Mouse (Mus musculus) embryonic facial prominence, embryonic 12.5 days (tissue): ENCODE results near the gene Dcbld2. TPM values are rescaled to one million over a fixed set of nuclear protein-coding genes. Genes with fewer than 3 reads are reported as not detected.
A peak's percentile ranks its signal among the peaks of the same experiment; 100 is the strongest.

Experiments
- ATAC-seq: fragments of 200-750 bp; cut with Nextera tagmentation; 2 replicates; pipeline ENCODE4 v1.8.0; 2017; ENCODE audit not compliant: insufficient number of reproducible peaks, insufficient read depth, low FRiP score, low TSS enrichment
- H3K27ac ChIP-seq: fragments of 300-500 bp; sonication (generic); 2 replicates; pipeline ENCODE4 v1.5.1; 2016; ENCODE audit warnings: mild to moderate bottlenecking
- H3K27me3 ChIP-seq: fragments of 300-500 bp; sonication (generic); 2 replicates; pipeline ENCODE4 v1.6.1; 2016; ENCODE audit warnings: mild to moderate bottlenecking, moderate library complexity
- H3K36me3 ChIP-seq: fragments of 300-500 bp; sonication (generic); 2 replicates; pipeline ENCODE4 v1.6.1; 2016; ENCODE audit warnings: mild to moderate bottlenecking
- H3K4me1 ChIP-seq: fragments of 300-500 bp; sonication (generic); 2 replicates; pipeline ENCODE4 v1.6.1; 2016
- H3K4me2 ChIP-seq: fragments of 300-500 bp; sonication (generic); replicated peaks from 2 replicates; pipeline ENCODE4 v1.6.1; 2016; ENCODE audit warnings: mild to moderate bottlenecking, moderate library complexity
- H3K4me3 ChIP-seq: fragments of 300-500 bp; sonication (generic); 2 replicates; pipeline ENCODE4 v1.5.1; 2016; ENCODE audit warnings: mild to moderate bottlenecking
- H3K9ac ChIP-seq: fragments of 300-500 bp; sonication (generic); 2 replicates; pipeline ENCODE4 v1.6.1; 2016; ENCODE audit warnings: mild to moderate bottlenecking, moderate library complexity
- H3K9me3 ChIP-seq: fragments of 300-500 bp; sonication (generic); 2 replicates; pipeline ENCODE4 v1.6.1; 2016; ENCODE audit warnings: mild to moderate bottlenecking, moderate library complexity
- WGBS: fragments of 180-500 bp; shearing (Covaris S2); methylation state at CpG from one replicate; pipeline ENCODE4 v1.1.7; 2016; 5-methylcytosine and 5-hydroxymethylcytosine counted together
- polyA plus RNA-seq: library from polyadenylated mRNA; unstranded; fragments of >200 nt; fragmentation: Nextera tagmentation; extraction: Ambion mirVana; gene quantifications from 2 replicates; pipeline ENCODE4 v1.2.1, GENCODE M21; 2016

Gene Dcbld2
- polyA plus RNA-seq, result 7.5 and 9.6 TPM in 2 replicates

DNA sequence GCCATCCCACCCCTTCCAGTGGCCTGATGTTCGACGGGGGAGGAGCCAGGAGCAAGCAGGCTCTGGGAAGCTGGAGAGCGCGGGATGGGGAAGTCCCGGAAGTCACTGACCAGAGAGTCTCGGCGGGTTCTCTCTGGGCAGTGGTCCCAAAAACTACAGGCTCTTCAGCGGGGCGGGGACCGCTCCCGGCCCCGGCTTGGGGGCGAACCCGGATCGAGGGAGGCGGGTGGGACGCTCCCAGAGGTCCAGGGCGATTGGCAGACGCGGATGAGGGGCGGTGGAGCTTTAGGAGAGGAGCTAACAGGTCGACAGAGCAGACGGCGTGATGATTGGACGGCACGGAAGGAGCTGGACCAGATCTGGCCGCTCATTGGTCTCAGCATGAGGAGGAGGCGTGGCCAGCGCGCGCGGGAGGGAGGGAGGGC is at the start of gene Dcbld2:
Gene Dcbld2, plus strand, starts transcription at position 382 of the 425 bp plus-strand sequence.
- Histone ChIP-seq H3K27me3 (no peaks in the 10 kb centered on the region), H3K4me3 (peak within 1 kb of the TSS; percentile 91), H3K27ac (peak within 1 kb of the TSS; percentile 89), H3K4me2 (peak within 1 kb of the TSS; percentile 74), H3K36me3 (no peaks in the 10 kb centered on the region), H3K9me3 (no peaks in the 10 kb centered on the region), H3K9ac (peak within 1 kb of the TSS; percentile 88), H3K4me1 (peaks cover 9% of the 10 kb centered on the region)
- peak; percentile 100 for ATAC-seq
- 0% methylated on average over 28 of the region's 32 CpGs for WGBS

DNA sequence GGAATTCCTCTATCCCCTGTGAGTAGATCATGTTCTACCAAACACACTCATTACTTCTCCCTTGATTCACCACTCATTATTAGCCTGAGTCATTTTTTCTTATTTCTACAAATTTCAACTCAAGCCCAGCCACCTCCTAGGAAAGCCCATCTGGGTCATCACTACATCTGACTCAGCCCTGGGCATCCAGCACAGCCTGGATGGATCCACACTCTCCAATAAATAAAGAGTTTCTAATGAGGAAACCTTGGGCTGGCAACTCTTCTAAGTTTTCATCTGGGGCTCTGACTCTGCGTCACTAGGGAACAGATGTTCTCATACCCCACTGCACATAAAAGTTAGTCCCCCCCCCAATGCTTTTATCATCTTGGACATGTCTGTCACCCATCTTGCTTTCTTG is 31.1 kb upstream of the Dcbld2 start:
- ATAC-seq, result no peak
- WGBS, result 51% methylated on average over 1 of the region's 1 CpGs
- Histone ChIP-seq H3K4me1 (no peaks in the 10 kb centered on the region), H3K27ac (no peak overlapping the region), H3K9ac (no peak overlapping the region), H3K36me3 (no peaks in the 10 kb centered on the region), H3K27me3 (no peaks in the 10 kb centered on the region), H3K4me3 (no peak overlapping the region), H3K9me3 (no peaks in the 10 kb centered on the region), H3K4me2 (no peak overlapping the region)

DNA sequence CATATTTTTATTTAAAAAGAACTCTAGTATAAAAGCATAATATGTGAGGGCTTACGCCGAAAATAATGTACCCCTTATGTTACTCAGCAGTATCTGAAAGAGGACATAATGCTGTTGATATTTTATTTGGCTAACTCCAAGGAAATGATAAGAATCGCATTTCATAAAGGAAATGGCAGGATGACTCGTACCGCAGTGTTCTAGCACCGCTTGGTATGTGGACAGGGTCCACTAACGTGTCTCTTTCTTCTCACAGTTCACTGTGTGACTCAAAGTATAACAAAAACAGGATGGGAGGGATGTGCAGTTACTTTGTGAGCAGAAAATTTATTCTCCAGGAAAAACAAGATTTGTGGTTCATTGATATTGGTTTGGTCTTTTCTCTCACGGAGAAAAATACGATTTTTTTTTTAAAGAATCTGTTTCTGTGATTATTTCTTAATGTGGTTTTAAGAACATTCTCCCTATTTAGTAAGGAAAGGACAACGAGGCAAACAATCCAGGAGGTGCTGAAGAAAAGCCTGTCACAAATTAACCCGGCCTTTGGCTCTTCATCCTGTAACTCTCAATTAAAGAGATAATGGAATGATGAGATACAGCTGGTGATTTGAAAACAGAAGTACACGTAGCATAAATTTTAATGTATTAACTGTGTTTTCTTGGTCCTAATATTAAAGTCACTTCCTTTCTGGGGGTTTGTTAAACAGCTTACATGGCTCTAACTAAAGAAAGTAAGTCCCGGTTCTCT is 30.3 kb upstream of the Dcbld2 start:
- H3K27me3 ChIP-seq, result no peaks in the 10 kb centered on the region
- H3K4me1 ChIP-seq, result no peaks in the 10 kb centered on the region
- no peak overlapping the region for H3K4me3 ChIP-seq
- H3K9ac ChIP-seq, result no peak overlapping the region
- no peak for ATAC-seq
- no peak overlapping the region for H3K4me2 ChIP-seq
- H3K36me3 ChIP-seq, result no peaks in the 10 kb centered on the region
- H3K27ac ChIP-seq, result no peak overlapping the region
- H3K9me3 ChIP-seq, result no peaks in the 10 kb centered on the region
- WGBS, result 55% methylated on average over 13 of the region's 13 CpGs

DNA sequence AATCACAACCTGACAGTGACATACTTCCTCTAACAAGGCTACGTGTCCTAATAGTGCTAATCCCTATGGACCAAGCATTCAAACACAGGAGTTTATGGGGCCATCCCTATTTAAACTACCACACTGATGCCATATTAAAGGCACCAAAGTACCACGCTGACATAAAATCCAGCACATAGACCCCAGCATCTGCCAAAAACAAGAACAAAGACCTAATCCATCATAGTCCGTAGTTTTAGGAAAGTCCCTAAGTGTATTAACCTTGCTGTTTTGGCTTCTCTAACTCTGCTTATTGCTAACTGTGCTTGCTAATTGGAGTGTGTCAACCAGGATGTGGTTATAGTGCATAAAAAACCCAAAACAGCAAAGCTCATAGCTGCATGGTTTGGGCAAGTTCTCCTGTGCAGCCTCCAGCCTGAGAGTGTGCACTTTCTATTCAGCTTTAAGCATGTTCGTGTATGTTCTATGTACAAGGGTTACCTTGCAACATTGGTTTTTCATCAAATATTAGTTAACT is 21.9 kb upstream of the Dcbld2 start:
- no peak for ATAC-seq
- Histone ChIP-seq H3K27ac (no peak overlapping the region), H3K9ac (no peak overlapping the region), H3K36me3 (no peaks in the 10 kb centered on the region), H3K4me2 (no peak overlapping the region), H3K4me1 (no peaks in the 10 kb centered on the region), H3K27me3 (no peaks in the 10 kb centered on the region), H3K9me3 (no peaks in the 10 kb centered on the region), H3K4me3 (no peak overlapping the region)
- 84% methylated on average over 4 of the region's 4 CpGs for WGBS

DNA sequence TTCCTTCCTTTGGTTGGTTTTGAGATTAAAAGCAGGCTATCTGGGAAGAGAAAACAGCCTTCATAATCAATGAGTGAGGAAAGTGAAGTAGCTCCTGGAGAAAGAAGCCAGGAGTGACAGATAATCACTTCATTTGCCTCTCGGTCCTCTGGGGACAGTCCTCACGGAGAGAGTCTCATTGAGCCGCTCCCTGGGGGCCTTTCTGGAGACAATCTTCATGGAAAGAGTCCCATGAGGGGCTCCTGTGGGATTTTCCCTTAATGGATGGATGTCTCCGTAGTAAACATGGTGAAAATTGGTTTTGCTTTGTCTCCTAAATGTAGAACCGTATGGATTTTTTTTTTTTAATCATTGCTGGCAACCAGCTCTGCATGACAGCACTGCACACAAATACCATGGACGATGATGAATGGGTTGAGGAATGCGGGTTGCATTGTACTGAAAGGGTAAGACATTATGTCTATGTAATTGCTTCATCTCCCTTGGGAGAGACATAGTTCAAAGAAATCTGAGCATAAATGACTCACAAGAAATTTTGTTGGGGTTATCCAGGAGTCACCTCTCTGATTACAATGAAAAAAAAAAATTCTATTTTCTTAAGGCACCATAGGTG is 19.0 kb upstream of the Dcbld2 start:
- no peaks in the 10 kb centered on the region for H3K27me3 ChIP-seq
- 34% methylated on average over 7 of the region's 7 CpGs for WGBS
- H3K9ac ChIP-seq, result no peak overlapping the region
- no peaks in the 10 kb centered on the region for H3K9me3 ChIP-seq
- H3K4me3 ChIP-seq, result no peak overlapping the region
- H3K36me3 ChIP-seq, result no peaks in the 10 kb centered on the region
- ATAC-seq, result no peak
- H3K4me1 ChIP-seq, result no peaks in the 10 kb centered on the region
- H3K27ac ChIP-seq, result no peak overlapping the region
- no peak overlapping the region for H3K4me2 ChIP-seq

DNA sequence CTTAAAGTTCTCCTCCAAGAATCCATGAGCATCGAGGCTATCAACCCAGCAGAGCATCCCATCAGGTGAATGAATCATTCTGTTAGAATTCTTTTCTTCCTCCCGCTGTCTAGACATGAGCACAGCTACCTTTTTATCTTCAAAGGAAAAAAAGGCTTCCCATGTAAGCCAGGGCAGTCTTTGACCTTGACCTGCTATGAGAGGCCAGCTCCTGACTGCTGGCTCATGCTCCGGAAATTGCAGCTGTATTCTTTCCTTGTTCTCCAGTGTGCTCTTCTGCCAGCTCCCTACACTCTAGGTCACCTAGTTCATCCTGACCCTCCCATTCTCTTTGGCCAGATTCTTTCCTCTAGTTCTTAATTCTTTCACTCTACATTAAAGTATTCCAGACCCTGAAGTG is 15.2 kb upstream of the Dcbld2 start:
- H3K4me3 ChIP-seq, result no peak overlapping the region
- no peak overlapping the region for H3K9ac ChIP-seq
- 75% methylated on average over 3 of the region's 3 CpGs for WGBS
- no peaks in the 10 kb centered on the region for H3K4me1 ChIP-seq
- no peak for ATAC-seq
- no peaks in the 10 kb centered on the region for H3K27me3 ChIP-seq
- H3K4me2 ChIP-seq, result no peak overlapping the region
- H3K27ac ChIP-seq, result no peak overlapping the region
- H3K9me3 ChIP-seq, result no peaks in the 10 kb centered on the region
- H3K36me3 ChIP-seq, result no peaks in the 10 kb centered on the region

DNA sequence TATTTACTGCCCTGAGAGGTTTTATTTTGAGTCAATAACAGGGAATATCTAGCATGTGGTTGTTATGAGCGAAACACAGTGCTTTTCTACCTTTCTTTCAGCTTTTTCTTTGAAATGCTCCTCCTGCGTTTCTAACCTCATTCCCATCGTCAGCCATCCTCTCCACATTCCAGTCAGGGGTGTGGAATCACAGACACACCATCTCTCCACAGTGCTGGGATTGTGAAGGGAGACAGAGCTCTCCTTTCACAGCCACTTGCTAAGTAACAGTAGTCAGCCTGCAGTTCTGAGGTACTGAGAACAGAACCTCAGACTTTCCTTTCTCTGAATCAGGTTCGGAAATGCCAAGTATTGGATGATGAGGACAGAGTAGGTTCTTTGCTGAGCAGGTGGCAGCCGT is 14.1 kb upstream of the Dcbld2 start:
- no peak for ATAC-seq
- H3K4me1 ChIP-seq, result no peaks in the 10 kb centered on the region

DNA sequence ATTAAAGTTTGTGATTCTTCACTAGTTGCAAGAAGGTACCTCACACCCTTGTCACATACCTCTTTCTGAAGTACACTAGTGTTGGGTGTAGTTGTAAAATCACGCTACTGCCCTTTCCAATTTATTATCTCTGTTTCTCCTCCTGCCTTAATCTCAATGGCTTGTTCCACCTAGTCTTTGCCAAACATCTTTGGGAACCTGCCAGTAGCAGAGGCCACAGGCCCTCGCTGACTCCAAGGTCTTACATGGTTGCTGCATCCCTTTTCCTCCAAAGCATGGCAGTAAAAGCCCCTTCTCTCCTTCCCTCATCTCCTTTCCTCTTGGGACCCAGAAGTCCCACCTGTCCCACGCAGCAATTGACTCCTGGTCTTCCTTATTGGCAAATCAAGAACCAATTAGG is 9.6 kb upstream of the Dcbld2 start:
- H3K27ac ChIP-seq, result no peak overlapping the region
- no peak overlapping the region for H3K4me3 ChIP-seq
- no peaks in the 10 kb centered on the region for H3K9me3 ChIP-seq
- H3K4me1 ChIP-seq, result no peaks in the 10 kb centered on the region
- H3K27me3 ChIP-seq, result no peaks in the 10 kb centered on the region
- no peak for ATAC-seq
- no peak overlapping the region for H3K9ac ChIP-seq
- no peaks in the 10 kb centered on the region for H3K36me3 ChIP-seq
- 82% methylated on average over 3 of the region's 3 CpGs for WGBS
- H3K4me2 ChIP-seq, result no peak overlapping the region

More for the DNA sequence above, 14.1 kb upstream of the Dcbld2 start:
- H3K4me3 ChIP-seq, result no peak overlapping the region
- no peaks in the 10 kb centered on the region for H3K9me3 ChIP-seq
- H3K4me2 ChIP-seq, result no peak overlapping the region
- no peak overlapping the region for H3K27ac ChIP-seq
- H3K9ac ChIP-seq, result no peak overlapping the region
- 78% methylated on average over 5 of the region's 5 CpGs for WGBS
- H3K36me3 ChIP-seq, result no peaks in the 10 kb centered on the region
- no peaks in the 10 kb centered on the region for H3K27me3 ChIP-seq

DNA sequence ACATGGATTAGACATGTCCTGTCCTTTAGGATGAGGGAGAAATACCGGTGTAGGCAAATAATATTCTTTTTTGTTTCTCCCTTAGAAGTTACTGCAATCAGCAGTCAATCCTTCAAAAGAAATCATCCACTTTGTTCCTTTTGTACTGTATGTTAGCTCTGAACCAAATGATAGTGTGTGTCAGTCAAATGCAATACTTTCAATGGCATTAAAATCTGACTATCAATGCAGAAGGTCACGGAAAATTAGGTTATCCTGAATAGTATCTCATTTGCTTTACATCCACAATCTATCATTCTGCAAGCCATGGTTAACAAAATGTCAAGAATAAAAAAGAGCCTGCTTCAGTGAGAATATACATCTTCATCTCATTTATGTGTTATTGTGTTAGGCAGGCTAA is 7.2 kb upstream of the Dcbld2 start:
- no peaks in the 10 kb centered on the region for H3K9me3 ChIP-seq
- H3K36me3 ChIP-seq, result no peaks in the 10 kb centered on the region
- 84% methylated on average over 2 of the region's 2 CpGs for WGBS
- H3K27me3 ChIP-seq, result no peaks in the 10 kb centered on the region
- no peak for ATAC-seq
- no peak overlapping the region for H3K4me2 ChIP-seq
- H3K9ac ChIP-seq, result no peak overlapping the region
- H3K27ac ChIP-seq, result no peak overlapping the region
- no peaks in the 10 kb centered on the region for H3K4me1 ChIP-seq
- no peak overlapping the region for H3K4me3 ChIP-seq

DNA sequence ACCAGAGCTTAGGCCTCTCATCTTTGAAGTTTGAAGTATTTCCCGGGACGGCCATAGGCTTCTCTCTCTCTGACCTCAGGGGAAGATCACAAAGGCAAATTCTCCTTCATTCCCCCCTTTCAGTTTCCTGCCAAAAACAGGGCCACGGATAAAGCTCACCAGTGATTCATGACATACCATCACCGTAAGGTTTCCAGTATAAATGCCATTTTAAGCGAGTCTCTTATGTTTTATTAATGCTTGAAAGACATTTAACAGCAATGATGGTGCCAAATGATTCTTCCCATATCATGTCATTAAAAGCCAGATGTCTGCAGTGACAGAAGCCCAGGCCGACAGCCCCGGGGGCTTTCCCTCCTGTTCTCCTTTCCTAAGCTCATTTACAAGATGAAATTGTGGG is 3.6 kb upstream of the Dcbld2 start:
- Histone ChIP-seq H3K27ac (no peak overlapping the region), H3K4me2 (no peak overlapping the region), H3K36me3 (no peaks in the 10 kb centered on the region), H3K27me3 (no peaks in the 10 kb centered on the region), H3K4me1 (peaks cover 6% of the 10 kb centered on the region; the same call in 1 of the 2 replicates), H3K9me3 (no peaks in the 10 kb centered on the region), H3K9ac (no peak overlapping the region), H3K4me3 (no peak overlapping the region)
- 46% methylated on average over 7 of the region's 7 CpGs for WGBS
- no peak for ATAC-seq

DNA sequence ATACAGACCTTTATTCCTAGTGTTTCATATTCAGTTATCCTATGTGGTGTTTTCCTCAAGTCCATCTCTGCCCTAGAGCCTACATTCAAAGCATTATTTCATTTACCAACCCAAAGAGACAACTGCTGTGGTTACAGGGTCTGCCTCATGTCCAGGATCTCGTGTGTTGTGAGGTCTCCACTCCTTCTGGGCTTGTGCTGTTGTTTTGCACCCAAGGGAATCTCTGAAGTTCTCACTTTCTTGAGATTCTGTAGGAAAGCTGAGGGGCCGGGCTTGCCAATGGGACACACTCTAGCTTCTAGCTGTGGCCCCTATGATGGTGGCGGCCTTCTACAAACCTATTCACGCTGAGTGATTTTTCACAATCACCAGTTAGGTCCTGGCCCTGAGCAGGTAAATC is 3.0 kb upstream of the Dcbld2 start:
- ATAC-seq, result no peak
- no peaks in the 10 kb centered on the region for H3K36me3 ChIP-seq
- 86% methylated on average over 4 of the region's 4 CpGs for WGBS

More for the DNA sequence above, 3.0 kb upstream of the Dcbld2 start:
- Histone ChIP-seq H3K27me3 (no peaks in the 10 kb centered on the region), H3K27ac (no peak overlapping the region), H3K4me1 (peaks cover 9% of the 10 kb centered on the region; the same call in 1 of the 2 replicates), H3K4me2 (no peak overlapping the region), H3K9ac (no peak overlapping the region), H3K9me3 (no peaks in the 10 kb centered on the region), H3K4me3 (no peak overlapping the region)
